Mouse (Mus musculus): Measurements from ENCODE around the gene Ccdc85a.

DNA sequence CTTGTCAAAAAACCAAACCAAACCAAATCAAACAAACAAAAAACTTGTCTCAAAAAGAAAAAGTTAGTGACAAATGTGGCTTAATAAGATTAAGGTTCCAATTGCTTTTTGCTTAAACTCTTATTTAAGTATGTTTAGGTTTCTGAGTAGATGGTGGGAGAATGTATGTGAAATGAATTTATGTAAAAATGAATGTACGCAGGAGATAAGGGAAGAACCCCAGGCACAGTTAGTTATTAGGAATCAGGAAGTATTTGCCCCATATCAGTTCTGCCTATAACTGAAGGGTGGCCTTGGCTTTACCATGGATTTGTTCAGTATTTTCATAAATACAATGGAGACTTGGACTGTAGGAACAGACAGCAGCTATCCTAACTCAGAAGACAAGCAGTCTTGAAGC is 49.0 kb upstream of the Ccdc85a start:
- TF ChIP-seq CTCF (IDR thresholded peaks at IDR 0.05; ENCODE audit: control insufficient read depth, insufficient read depth, insufficient read length) (no peak), CEBPB (IDR thresholded peaks at IDR 0.05; ENCODE audit: low read depth) (no peak)

All from C2C12 (cell line).